Mouse (Mus musculus) heart, adult 2 months (tissue): ENCODE measurements around the gene Mettl7a1. TPM values are rescaled to one million over a fixed set of nuclear protein-coding genes. Genes with fewer than 3 reads are reported as not detected.
A peak's percentile ranks its signal among the peaks of the same experiment; 100 is the strongest.
"Not testable (repeated sequence)": the region's sequence is repeated elsewhere in the genome, so short reads cannot be mapped to it uniquely, and the experiment has no call there.

Experiments
- DNase-seq, 2 experiments: peaks; one replicate each; pipeline ENCODE4 v3.0.0; 2021
- H3K27ac ChIP-seq: fragments of 200-600 bp; 2 replicates; pipeline ENCODE4 v1.8.1; 2022
- H3K27me3 ChIP-seq: fragments of 200-500 bp; 2 replicates; pipeline ENCODE4 v1.6.1; 2012; ENCODE audit warnings: mild to moderate bottlenecking, low read length, inconsistent platforms, mixed read lengths; ENCODE audit not compliant: control insufficient read depth, insufficient read depth
- H3K36me3 ChIP-seq: fragments of 200-500 bp; 2 replicates; pipeline ENCODE4 v1.6.1; 2012; ENCODE audit warnings: low read length, inconsistent platforms; ENCODE audit not compliant: control insufficient read depth, insufficient read depth
- H3K4me1 ChIP-seq: fragments of 200-500 bp; 2 replicates; pipeline ENCODE4 v1.6.1; 2011; ENCODE audit warnings: low read length; ENCODE audit not compliant: control insufficient read depth, insufficient read depth
- H3K4me3 ChIP-seq: fragments of 200-600 bp; 2 replicates; pipeline ENCODE4 v1.8.1; 2022
- H3K79me2 ChIP-seq: fragments of 200-500 bp; replicated peaks from 2 replicates; pipeline ENCODE4 v1.6.1; 2012; ENCODE audit warnings: mild to moderate bottlenecking, inconsistent platforms, low read length, moderate library complexity, mixed read lengths; ENCODE audit not compliant: control insufficient read depth, insufficient read depth
- H3K9ac ChIP-seq: fragments of 200-500 bp; 2 replicates; pipeline ENCODE4 v1.6.1; 2012; ENCODE audit warnings: low read depth, mild to moderate bottlenecking, control low read depth, inconsistent platforms, low read length, mixed read lengths
- CTCF ChIP-seq: fragments of 200-600 bp; IDR thresholded peaks from 2 replicates; pipeline ENCODE4 v1.8.1; 2022; ENCODE audit warnings: antibody characterized with exemption, mild to moderate bottlenecking, moderate library complexity
- EP300 ChIP-seq: fragments of 200-500 bp; IDR thresholded peaks from 2 replicates; pipeline ENCODE4 v1.6.1; 2011; ENCODE audit warnings: low read depth, low read length, control low read depth; ENCODE audit not compliant: insufficient read depth
- POLR2A ChIP-seq: fragments of 200-500 bp; IDR thresholded peaks from 2 replicates; pipeline ENCODE4 v1.6.1; 2011; ENCODE audit warnings: mild to moderate bottlenecking, low read depth, low read length, control low read depth; ENCODE audit not compliant: insufficient read depth
- WGBS: fragments of 180-500 bp; shearing (Covaris S2); methylation state at CpG from one replicate; pipeline ENCODE4 v1.1.7; 2018; 5-methylcytosine and 5-hydroxymethylcytosine counted together
- intact Hi-C: fragments of 180-260 bp; cut with DNase I; formaldehyde crosslinking; loops from one replicate; pipeline ENCODE4 v1.15.1; 2025
- polyA plus RNA-seq: library from polyadenylated mRNA; depleted of rRNA; stranded (reverse); fragments of >200 nt; gene quantifications from 2 replicates; pipeline ENCODE4 v1.2.3, GENCODE M21; 2012
- total RNA-seq, 2 experiments: library from RNA; stranded (reverse); gene quantifications; 2 replicates each; pipeline ENCODE4 v1.2.3; 2021

Mettl7a1 gene
- total and polyA plus RNA-seq, 3 experiments, result 43.0 to 56.4 (median 44.8) TPM

- Histone ChIP-seq H3K36me3 (no peaks in the 10 kb centered on the region), H3K4me1 (no peaks in the 10 kb centered on the region), H3K27ac (no peak overlapping the region), H3K4me3 (no peak overlapping the region), H3K9ac (no peak overlapping the region), H3K27me3 (no peaks in the 10 kb centered on the region), H3K79me2 (no peaks in the 10 kb centered on the region)
- TF ChIP-seq CTCF (no peak), EP300 (no peak), POLR2A (no peak)
- intact Hi-C loops, result no loop called here
- DNase-seq, result no peak
- WGBS, result 90% methylated on average over 7 of the region's 7 CpGs
These were observed 26.8 kb downstream of the Mettl7a1 start for GRCm38 (mm10) chr15:100330739-100331138.

- H3K36me3 ChIP-seq, H3K4me3 ChIP-seq, H3K27ac ChIP-seq, intact Hi-C loops, H3K27me3 ChIP-seq, H3K4me1 ChIP-seq, H3K79me2 ChIP-seq, H3K9ac ChIP-seq: not testable (repeated sequence)
- 25% methylated on average over 2 of the region's 10 CpGs for WGBS
- peak; percentile 36 for TF ChIP-seq CTCF
- peak in 1 of 2 experiments; percentile 21 for DNase-seq
These were observed 28.4 kb downstream of the Mettl7a1 start for GRCm38 (mm10) chr15:100332077-100332961.

- Histone ChIP-seq H3K79me2 (no peaks in the 10 kb centered on the region), H3K36me3 (no peaks in the 10 kb centered on the region), H3K27me3 (no peaks in the 10 kb centered on the region), H3K27ac (no peak within 1 kb of the TSS), H3K9ac (no peak within 1 kb of the TSS), H3K4me3 (no peak within 1 kb of the TSS), H3K4me1 (no peaks in the 10 kb centered on the region)
- WGBS, result 73% methylated on average over 10 of the region's 10 CpGs
- DNase-seq, result no peak
- intact Hi-C loops, result no loop called here
- TF ChIP-seq EP300 (no peak), CTCF (no peak), POLR2A (no peak)
These were observed 30.7 kb downstream of the Mettl7a1 start, which contains the start of gene Mettl7a3 for GRCm38 (mm10) chr15:100334629-100335028. Gene Mettl7a3, plus strand, starts transcription at chr15:100334929.

- H3K4me3 ChIP-seq, H3K4me1 ChIP-seq, H3K27ac ChIP-seq, H3K36me3 ChIP-seq, H3K27me3 ChIP-seq, intact Hi-C loops, H3K9ac ChIP-seq, H3K79me2 ChIP-seq, DNase-seq: not testable (repeated sequence)
These were observed 33.4 kb downstream of the Mettl7a1 start for GRCm38 (mm10) chr15:100337328-100337727.

- H3K36me3 ChIP-seq, H3K4me1 ChIP-seq, H3K9ac ChIP-seq, intact Hi-C loops, H3K79me2 ChIP-seq, H3K4me3 ChIP-seq, H3K27ac ChIP-seq, H3K27me3 ChIP-seq: not testable (repeated sequence)
- peak; percentile 60 for TF ChIP-seq CTCF
- DNase-seq, result peak; percentile 49
- 35% methylated on average over 9 of the region's 10 CpGs for WGBS
These were observed 33.9 kb downstream of the Mettl7a1 start for GRCm38 (mm10) chr15:100337847-100338246.

- H3K79me2 ChIP-seq, H3K9ac ChIP-seq, H3K4me3 ChIP-seq, intact Hi-C loops, H3K27ac ChIP-seq, H3K36me3 ChIP-seq, H3K27me3 ChIP-seq, DNase-seq, H3K4me1 ChIP-seq: not testable (repeated sequence)
- 75% methylated on average over 4 of the region's 5 CpGs for WGBS
These were observed 37.5 kb downstream of the Mettl7a1 start for GRCm38 (mm10) chr15:100341314-100341980.
